Mouse (Mus musculus): ENCODE measurements at regions not wholly inside any gene's neighbourhood (a gene's known extent, or its start where the extent isn't known, plus 50 kb on each side); places are given as distances from the start of the nearest gene placed in this dataset.

DNA sequence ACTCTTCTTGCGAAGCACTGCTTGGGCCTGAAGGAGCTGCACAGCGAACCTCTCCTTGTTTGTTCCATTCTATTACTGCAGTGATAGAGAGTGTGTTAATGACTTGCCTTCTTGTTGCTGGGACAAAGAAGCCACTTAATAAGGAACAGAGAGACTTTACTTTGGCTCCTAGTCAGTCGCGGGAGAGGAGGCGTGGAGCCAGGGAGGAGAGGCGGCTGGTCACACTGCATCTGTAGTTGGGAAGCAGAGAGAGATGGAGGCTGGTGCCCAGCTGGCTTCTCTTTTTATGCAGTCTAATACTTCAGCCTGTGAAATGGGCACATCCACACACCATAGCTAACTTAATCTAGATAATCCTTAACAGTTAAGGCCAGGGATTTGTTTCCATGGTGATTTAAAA, 159.4 kb upstream of the Kcnab2 start:
- TF ChIP-seq POLR2A (IDR thresholded peaks at IDR 0.05; ENCODE audit: low read depth, low read length) (no peak), CTCF (IDR thresholded peaks at IDR 0.05; ENCODE audit: extremely low read depth, insufficient read length, insufficient replicate concordance, low read depth, low read length) (no peak)
